Mouse (Mus musculus): ENCODE results near the gene Prkn. TPM values are rescaled to one million over a fixed set of nuclear protein-coding genes. Genes with fewer than 3 reads are reported as not detected.

Prkn gene
- polyA plus RNA-seq, 1 experiment from 2014 or later, result 1.7 TPM

DNA sequence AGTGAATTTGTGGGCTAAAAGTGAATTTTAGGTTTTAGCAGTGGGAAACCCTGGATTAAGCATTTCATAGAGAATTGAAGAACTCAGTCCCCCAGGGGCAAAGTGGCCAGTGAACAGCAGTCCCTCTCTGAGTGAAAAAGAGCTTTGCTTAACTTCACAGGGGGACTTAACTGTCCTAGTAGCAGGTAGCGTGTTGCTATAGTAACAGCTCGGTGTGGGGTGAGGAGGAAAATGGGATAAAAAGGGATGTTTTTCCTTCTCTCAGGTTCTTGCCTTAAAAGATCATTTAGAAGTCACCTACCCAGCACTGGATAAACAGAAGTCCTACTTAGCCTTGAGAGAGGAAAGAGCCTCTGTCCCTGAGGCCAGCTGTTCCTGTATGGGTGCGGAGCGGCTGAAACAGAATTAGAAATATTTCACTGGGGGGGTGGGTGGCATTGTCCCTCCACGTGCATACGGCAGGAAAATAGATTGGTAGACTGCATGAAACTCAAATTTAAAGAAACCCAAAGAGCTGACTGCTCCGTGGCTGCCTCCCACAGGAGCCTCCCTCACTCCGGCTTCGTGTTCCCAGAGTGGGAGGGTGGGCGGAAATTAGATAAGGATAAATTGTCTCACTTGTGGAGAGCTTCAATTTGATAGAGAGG lies 1109.5 kb downstream of the Prkn start:
- Histone ChIP-seq H3K9ac (ENCODE audit: low read depth, low read length) (no peak overlapping the region), H3K27me3 (ENCODE audit: control insufficient read depth, insufficient read depth, low read length) (0 out of 2 replicates have a peak, but pooled peaks cover 3% of the 10 kb centered on the region), H3K4me1 (ENCODE audit: control insufficient read depth, insufficient read depth, low read length) (no peaks in the 10 kb centered on the region), H3K36me3 (ENCODE audit: control insufficient read depth, insufficient read depth, low read length) (no peaks in the 10 kb centered on the region), H3K4me2 (no peak overlapping the region), H3K4me3 (ENCODE audit: low read depth, low read length) (no peak overlapping the region), H3K9me3 (replicated peaks; ENCODE audit: control insufficient read depth, low read length) (no peaks in the 10 kb centered on the region), H3K27ac (ENCODE audit: low read depth, low read length) (no peak overlapping the region)
- 50% methylated on average over 10 of the region's 10 CpGs for WGBS (ENCODE audit: insufficient replicate concordance)
- no peak for ATAC-seq (replicated peaks; ENCODE audit: insufficient number of reproducible peaks, low FRiP score, low TSS enrichment)

DNA sequence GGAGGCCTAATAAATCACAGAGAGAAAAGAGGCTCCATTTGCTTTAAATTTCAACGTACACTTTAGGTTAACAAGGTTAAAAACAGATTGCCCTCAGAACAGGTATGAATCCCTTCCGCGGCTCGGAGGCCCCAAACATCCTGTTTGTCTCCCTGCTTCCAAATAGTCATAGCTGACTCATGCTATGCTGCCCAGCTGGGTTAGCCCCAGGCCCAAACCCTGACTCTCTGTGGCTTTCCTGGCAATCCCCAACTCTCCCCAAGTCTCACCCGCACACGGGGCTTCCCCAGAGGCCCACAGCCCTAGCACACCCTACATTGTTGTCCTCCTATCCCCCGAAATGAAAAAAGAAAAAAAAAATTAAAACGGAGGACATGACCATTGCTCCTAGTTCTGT lies 1110.0 kb downstream of the Prkn start:
- no peak for ATAC-seq (replicated peaks; ENCODE audit: insufficient number of reproducible peaks, low FRiP score, low TSS enrichment)
- 0 out of 2 replicates have a peak, but pooled peaks cover 3% of the 10 kb centered on the region for H3K27me3 ChIP-seq (ENCODE audit: control insufficient read depth, insufficient read depth, low read length)
- H3K9ac ChIP-seq (ENCODE audit: low read depth, low read length), result no peak overlapping the region
- H3K27ac ChIP-seq (ENCODE audit: low read depth, low read length), result no peak overlapping the region
- H3K9me3 ChIP-seq (replicated peaks; ENCODE audit: control insufficient read depth, low read length), result no peaks in the 10 kb centered on the region
- H3K4me1 ChIP-seq (ENCODE audit: control insufficient read depth, insufficient read depth, low read length), result no peaks in the 10 kb centered on the region
- no peak overlapping the region for H3K4me3 ChIP-seq (ENCODE audit: low read depth, low read length)
- WGBS (ENCODE audit: insufficient replicate concordance), result 64% methylated on average over 8 of the region's 8 CpGs
- H3K4me2 ChIP-seq, result no peak overlapping the region
- H3K36me3 ChIP-seq (ENCODE audit: control insufficient read depth, insufficient read depth, low read length), result no peaks in the 10 kb centered on the region

DNA sequence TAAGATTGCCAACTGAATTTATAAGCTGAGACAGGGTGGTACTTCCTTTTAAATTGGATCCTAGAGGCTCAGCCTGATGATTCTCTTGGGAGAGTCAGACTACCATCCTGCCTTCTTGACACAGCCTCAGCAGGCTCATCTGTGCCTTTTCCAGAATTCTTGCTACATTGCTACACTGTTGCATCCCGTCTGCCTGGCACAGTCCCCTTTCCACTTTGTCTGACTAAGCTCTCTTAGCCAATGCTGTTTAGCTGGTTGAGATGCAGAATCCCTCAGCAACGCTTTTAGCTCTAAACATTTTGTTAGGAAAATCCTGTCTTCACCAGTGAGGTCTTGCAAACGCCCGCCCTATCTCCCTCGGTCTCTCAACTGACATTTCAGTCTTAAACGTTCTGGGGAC lies 1115.1 kb downstream of the Prkn start:
- Histone ChIP-seq H3K27me3 (ENCODE audit: control insufficient read depth, insufficient read depth, low read length) (0 out of 2 replicates have a peak, but pooled peaks cover 3% of the 10 kb centered on the region), H3K4me1 (ENCODE audit: control insufficient read depth, insufficient read depth, low read length) (no peaks in the 10 kb centered on the region), H3K9ac (ENCODE audit: low read depth, low read length) (no peak overlapping the region), H3K27ac (ENCODE audit: low read depth, low read length) (no peak overlapping the region), H3K36me3 (ENCODE audit: control insufficient read depth, insufficient read depth, low read length) (no peaks in the 10 kb centered on the region), H3K4me2 (no peak overlapping the region), H3K9me3 (replicated peaks; ENCODE audit: control insufficient read depth, low read length) (no peaks in the 10 kb centered on the region; the same call in 1 of the 2 replicates), H3K4me3 (ENCODE audit: low read depth, low read length) (no peak overlapping the region)
- 64% methylated on average over 6 of the region's 6 CpGs for WGBS (ENCODE audit: insufficient replicate concordance)
- no peak for ATAC-seq (replicated peaks; ENCODE audit: insufficient number of reproducible peaks, low FRiP score, low TSS enrichment)

DNA sequence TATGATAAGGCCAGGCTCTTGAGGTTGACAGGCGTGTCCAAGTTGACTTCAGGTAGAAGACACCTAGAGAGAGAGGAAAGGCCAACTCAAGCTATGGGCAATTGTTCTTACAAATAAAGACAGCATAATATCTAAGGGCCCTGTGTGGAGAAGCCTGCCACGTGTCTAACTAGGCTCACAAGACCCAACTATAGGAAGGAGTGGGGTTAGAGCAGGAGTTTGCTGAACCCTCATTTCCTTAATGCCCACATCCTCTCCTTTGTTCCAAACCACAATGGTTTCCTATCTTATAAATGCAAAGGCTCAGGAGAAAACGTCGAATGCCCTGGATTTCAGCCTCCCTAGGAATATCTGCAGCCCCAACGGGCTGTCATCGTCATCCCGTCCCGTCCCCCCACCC lies 1120.3 kb downstream of the Prkn start:
- no peaks in the 10 kb centered on the region for H3K4me1 ChIP-seq (ENCODE audit: control insufficient read depth, insufficient read depth, low read length)
- no peak overlapping the region for H3K4me3 ChIP-seq (ENCODE audit: low read depth, low read length)
- no peak overlapping the region for H3K4me2 ChIP-seq
- no peak overlapping the region for H3K27ac ChIP-seq (ENCODE audit: low read depth, low read length)
- H3K27me3 ChIP-seq (ENCODE audit: control insufficient read depth, insufficient read depth, low read length), result no peaks in the 10 kb centered on the region
- 83% methylated on average over 8 of the region's 8 CpGs for WGBS (ENCODE audit: insufficient replicate concordance)
- no peaks in the 10 kb centered on the region for H3K36me3 ChIP-seq (ENCODE audit: control insufficient read depth, insufficient read depth, low read length)
- no peak overlapping the region for H3K9ac ChIP-seq (ENCODE audit: low read depth, low read length)
- no peaks in the 10 kb centered on the region; the same call in 1 of the 2 replicates for H3K9me3 ChIP-seq (replicated peaks; ENCODE audit: control insufficient read depth, low read length)
- ATAC-seq (replicated peaks; ENCODE audit: insufficient number of reproducible peaks, low FRiP score, low TSS enrichment), result no peak

DNA sequence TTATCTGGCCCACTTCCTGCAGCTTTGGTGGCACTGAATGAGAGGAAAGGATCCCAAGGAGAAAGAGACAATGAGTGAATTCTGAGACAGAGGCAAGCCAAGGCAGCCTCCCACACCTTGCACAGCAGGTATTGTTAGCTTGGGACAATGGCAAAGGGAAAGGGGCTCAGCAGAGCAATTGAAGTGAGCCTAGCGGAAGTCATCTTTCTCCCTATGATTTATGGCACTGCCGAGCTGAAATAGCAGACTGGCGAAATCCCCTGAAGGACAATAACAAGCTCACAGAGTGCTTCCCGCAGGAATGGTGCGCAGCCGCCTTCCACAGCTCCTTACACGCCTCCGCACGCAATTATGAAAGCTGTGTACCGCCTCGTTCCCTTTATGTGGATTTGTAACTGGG lies 1122.6 kb downstream of the Prkn start:
- Histone ChIP-seq H3K4me3 (ENCODE audit: low read depth, low read length) (no peak overlapping the region), H3K9ac (ENCODE audit: low read depth, low read length) (no peak overlapping the region), H3K9me3 (replicated peaks; ENCODE audit: control insufficient read depth, low read length) (no peaks in the 10 kb centered on the region; the same call in 1 of the 2 replicates), H3K4me1 (ENCODE audit: control insufficient read depth, insufficient read depth, low read length) (no peaks in the 10 kb centered on the region), H3K4me2 (no peak overlapping the region), H3K36me3 (ENCODE audit: control insufficient read depth, insufficient read depth, low read length) (no peaks in the 10 kb centered on the region), H3K27me3 (ENCODE audit: control insufficient read depth, insufficient read depth, low read length) (no peaks in the 10 kb centered on the region), H3K27ac (ENCODE audit: low read depth, low read length) (no peak overlapping the region)
- WGBS (ENCODE audit: insufficient replicate concordance), result 58% methylated on average over 11 of the region's 11 CpGs
- ATAC-seq (replicated peaks; ENCODE audit: insufficient number of reproducible peaks, low FRiP score, low TSS enrichment), result no peak

DNA sequence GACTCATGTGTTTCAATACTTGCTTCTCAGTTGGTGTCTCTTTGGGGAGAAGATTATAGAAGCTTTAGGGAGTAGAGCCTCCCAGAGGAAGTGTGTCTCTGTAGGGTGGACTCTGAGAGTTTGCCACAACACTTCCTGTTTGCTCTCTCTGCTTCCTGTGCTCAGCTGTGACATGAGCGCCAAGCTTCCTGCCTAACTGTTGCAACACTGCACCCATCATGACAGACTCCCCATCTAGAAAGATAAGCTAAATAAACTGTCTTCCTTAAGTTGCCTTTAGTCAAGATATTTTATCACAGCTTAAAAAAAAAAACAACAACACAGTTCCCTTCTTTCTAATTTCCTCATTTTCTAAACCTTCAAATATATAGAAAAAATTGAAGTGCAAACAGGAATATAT lies 1130.0 kb downstream of the Prkn start:
- H3K9ac ChIP-seq (ENCODE audit: low read depth, low read length), result no peak overlapping the region
- H3K36me3 ChIP-seq (ENCODE audit: control insufficient read depth, insufficient read depth, low read length), result no peaks in the 10 kb centered on the region
- H3K27me3 ChIP-seq (ENCODE audit: control insufficient read depth, insufficient read depth, low read length), result peaks cover 10% of the 10 kb centered on the region
- 36% methylated on average over 1 of the region's 1 CpGs for WGBS (ENCODE audit: insufficient replicate concordance)
- no peak for ATAC-seq (replicated peaks; ENCODE audit: insufficient number of reproducible peaks, low FRiP score, low TSS enrichment)
- no peak overlapping the region for H3K27ac ChIP-seq (ENCODE audit: low read depth, low read length)
- no peak overlapping the region for H3K4me2 ChIP-seq
- H3K4me1 ChIP-seq (ENCODE audit: control insufficient read depth, insufficient read depth, low read length), result no peaks in the 10 kb centered on the region
- H3K4me3 ChIP-seq (ENCODE audit: low read depth, low read length), result no peak overlapping the region
- H3K9me3 ChIP-seq (replicated peaks; ENCODE audit: control insufficient read depth, low read length), result no peaks in the 10 kb centered on the region

DNA sequence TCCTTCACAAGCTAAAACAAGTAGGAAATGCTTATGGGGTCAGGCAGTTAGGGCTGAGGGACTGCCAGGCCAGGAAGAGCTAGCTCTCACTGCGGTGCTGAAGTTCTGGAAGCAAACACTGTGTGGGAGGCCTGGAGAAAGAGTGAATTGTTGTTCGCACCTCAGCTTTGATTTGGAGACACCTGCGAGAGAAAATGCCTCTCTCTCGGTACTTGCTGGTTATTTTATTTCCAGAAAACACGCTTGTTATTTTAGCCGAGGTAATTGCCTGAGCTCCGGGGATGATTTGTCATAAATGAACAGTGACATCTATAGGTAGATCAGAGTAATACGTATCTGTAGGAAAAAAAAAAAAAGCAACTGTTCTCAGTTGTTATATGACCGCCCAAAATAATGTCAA lies 1132.4 kb downstream of the Prkn start:
- no peaks in the 10 kb centered on the region for H3K9me3 ChIP-seq (replicated peaks; ENCODE audit: control insufficient read depth, low read length)
- peaks cover 18% of the 10 kb centered on the region for H3K27me3 ChIP-seq (ENCODE audit: control insufficient read depth, insufficient read depth, low read length)
- H3K36me3 ChIP-seq (ENCODE audit: control insufficient read depth, insufficient read depth, low read length), result no peaks in the 10 kb centered on the region
- ATAC-seq (replicated peaks; ENCODE audit: insufficient number of reproducible peaks, low FRiP score, low TSS enrichment), result no peak
- no peak overlapping the region for H3K9ac ChIP-seq (ENCODE audit: low read depth, low read length)
- H3K27ac ChIP-seq (ENCODE audit: low read depth, low read length), result no peak overlapping the region
- peak overlapping the region; percentile 63 for H3K4me2 ChIP-seq
- peak overlapping the region; percentile 25 for H3K4me3 ChIP-seq (ENCODE audit: low read depth, low read length)
- 9% methylated on average over 9 of the region's 9 CpGs for WGBS (ENCODE audit: insufficient replicate concordance)
- no peaks in the 10 kb centered on the region for H3K4me1 ChIP-seq (ENCODE audit: control insufficient read depth, insufficient read depth, low read length)

DNA sequence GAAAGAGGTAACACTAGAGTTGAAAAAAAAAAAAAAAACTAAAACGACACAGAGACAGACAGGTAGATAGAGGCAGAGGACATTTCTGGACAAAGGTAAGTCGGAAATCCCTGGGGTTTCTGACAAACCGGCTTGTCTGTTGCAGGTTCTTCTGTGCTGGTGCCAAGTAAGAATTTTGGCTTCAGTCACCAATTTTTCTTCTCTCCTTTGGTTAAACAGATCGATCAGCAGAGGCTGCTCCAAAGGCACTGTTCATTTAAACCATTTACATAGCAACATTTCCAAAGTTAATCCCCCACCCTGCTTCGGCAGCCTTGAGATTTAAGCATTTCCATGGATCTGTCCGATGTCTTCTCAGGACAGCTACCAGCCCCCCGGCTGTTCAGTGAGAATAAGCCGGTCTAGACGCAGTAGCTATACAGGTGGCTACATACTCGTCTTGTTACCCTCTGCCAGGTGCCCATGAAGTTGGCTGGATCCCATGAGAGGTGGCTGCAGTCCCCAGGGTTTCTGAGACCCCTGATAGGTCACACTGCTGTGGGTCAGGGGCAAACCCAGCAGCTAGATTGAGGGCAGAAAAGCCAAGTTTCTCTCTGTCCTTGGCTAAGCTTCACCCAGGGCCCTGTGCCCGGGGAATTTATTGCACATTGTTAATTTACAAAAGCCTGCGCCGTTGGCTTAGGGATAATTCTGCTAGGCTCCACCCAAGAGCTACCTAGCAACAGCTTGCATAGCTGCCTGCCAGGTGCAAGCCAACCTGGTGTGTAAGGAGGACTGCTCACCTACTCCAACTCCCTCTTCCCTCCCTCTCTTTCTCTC lies 1133.0 kb downstream of the Prkn start:
- WGBS (ENCODE audit: insufficient replicate concordance), result 55% methylated on average over 13 of the region's 13 CpGs
- H3K27me3 ChIP-seq (ENCODE audit: control insufficient read depth, insufficient read depth, low read length), result peaks cover 20% of the 10 kb centered on the region
- no peaks in the 10 kb centered on the region for H3K4me1 ChIP-seq (ENCODE audit: control insufficient read depth, insufficient read depth, low read length)
- no peaks in the 10 kb centered on the region for H3K9me3 ChIP-seq (replicated peaks; ENCODE audit: control insufficient read depth, low read length)
- ATAC-seq (replicated peaks; ENCODE audit: insufficient number of reproducible peaks, low FRiP score, low TSS enrichment), result no peak
- H3K27ac ChIP-seq (ENCODE audit: low read depth, low read length), result no peak overlapping the region
- no peak overlapping the region for H3K9ac ChIP-seq (ENCODE audit: low read depth, low read length)
- no peak overlapping the region for H3K4me2 ChIP-seq
- no peak overlapping the region for H3K4me3 ChIP-seq (ENCODE audit: low read depth, low read length)
- H3K36me3 ChIP-seq (ENCODE audit: control insufficient read depth, insufficient read depth, low read length), result no peaks in the 10 kb centered on the region

Measured in heart, embryonic 11.5 days (tissue).